16 mouse cellular contexts compared by ENCODE assay signal in genomic region chr11:65236907-65237306, GRCm38 (mm10). TPM values are rescaled to one million over a fixed set of nuclear protein-coding genes. Genes with fewer than 3 reads are reported as not detected.
"Had no signal": no experiment of that assay in that cellular context is flagged by ENCODE, and none has a peak within 500 bp of the region (broad histone marks: within the 10 kb centered on the region; RNA-seq: fewer than 3 reads in every experiment).

No protein-coding gene starts in this region.

- ATAC-seq: liver, postnatal 0 days had no signal

- H3K36me3 ChIP-seq: limb, embryonic 12.5 days; liver, embryonic 13.5 days; lung, embryonic 15.5 days; neural tube, embryonic 15.5 days had no signal

- H3K4me1 ChIP-seq: limb, embryonic 12.5 days; liver, embryonic 13.5 days; lung, embryonic 15.5 days; megakaryocyte, embryonic 14.5 days; neural tube, embryonic 15.5 days had no signal

- DNase-seq: kidney, postnatal 36 days; liver; liver, embryonic 13.5 days; liver, postnatal 0 days; lung, postnatal 14 days; right cerebral cortex, postnatal 4 days; spleen, adult 18-20 months; thymus, adult 18-20 months; thymus, postnatal 14 days had no signal

- H3K4me3 ChIP-seq: limb, embryonic 12.5 days; liver, embryonic 13.5 days; lung, embryonic 15.5 days; megakaryocyte, embryonic 14.5 days; neural tube, embryonic 15.5 days had no signal

- H3K27me3 ChIP-seq: limb, embryonic 12.5 days; liver, embryonic 13.5 days; lung, embryonic 15.5 days; megakaryocyte, embryonic 14.5 days; neural tube, embryonic 15.5 days had no signal

- H3K4me2 ChIP-seq: limb, embryonic 12.5 days; liver, embryonic 13.5 days; lung, embryonic 15.5 days; midbrain, embryonic 11.5 days; neural tube, embryonic 15.5 days had no signal

- H3K9ac ChIP-seq: limb, embryonic 12.5 days; liver, embryonic 13.5 days; liver, postnatal 0 days; lung, embryonic 15.5 days; neural tube, embryonic 15.5 days had no signal

- H3K9me3 ChIP-seq: limb, embryonic 12.5 days; liver, embryonic 13.5 days; lung, embryonic 15.5 days; megakaryocyte, embryonic 14.5 days; neural tube, embryonic 15.5 days had no signal

- H3K27ac ChIP-seq: kidney, postnatal 0 days; limb, embryonic 12.5 days; liver, embryonic 13.5 days; lung, embryonic 15.5 days; macrophage; neural tube, embryonic 15.5 days had no signal

RNA-seq across cellular contexts. Expression of gene Myocd, which starts 32.9 kb away (rescaled TPM):
- polyA plus RNA-seq: macrophage had no signal
